Comparison of ENCODE assay signal across 8 mouse cellular contexts in the genomic region with DNA sequence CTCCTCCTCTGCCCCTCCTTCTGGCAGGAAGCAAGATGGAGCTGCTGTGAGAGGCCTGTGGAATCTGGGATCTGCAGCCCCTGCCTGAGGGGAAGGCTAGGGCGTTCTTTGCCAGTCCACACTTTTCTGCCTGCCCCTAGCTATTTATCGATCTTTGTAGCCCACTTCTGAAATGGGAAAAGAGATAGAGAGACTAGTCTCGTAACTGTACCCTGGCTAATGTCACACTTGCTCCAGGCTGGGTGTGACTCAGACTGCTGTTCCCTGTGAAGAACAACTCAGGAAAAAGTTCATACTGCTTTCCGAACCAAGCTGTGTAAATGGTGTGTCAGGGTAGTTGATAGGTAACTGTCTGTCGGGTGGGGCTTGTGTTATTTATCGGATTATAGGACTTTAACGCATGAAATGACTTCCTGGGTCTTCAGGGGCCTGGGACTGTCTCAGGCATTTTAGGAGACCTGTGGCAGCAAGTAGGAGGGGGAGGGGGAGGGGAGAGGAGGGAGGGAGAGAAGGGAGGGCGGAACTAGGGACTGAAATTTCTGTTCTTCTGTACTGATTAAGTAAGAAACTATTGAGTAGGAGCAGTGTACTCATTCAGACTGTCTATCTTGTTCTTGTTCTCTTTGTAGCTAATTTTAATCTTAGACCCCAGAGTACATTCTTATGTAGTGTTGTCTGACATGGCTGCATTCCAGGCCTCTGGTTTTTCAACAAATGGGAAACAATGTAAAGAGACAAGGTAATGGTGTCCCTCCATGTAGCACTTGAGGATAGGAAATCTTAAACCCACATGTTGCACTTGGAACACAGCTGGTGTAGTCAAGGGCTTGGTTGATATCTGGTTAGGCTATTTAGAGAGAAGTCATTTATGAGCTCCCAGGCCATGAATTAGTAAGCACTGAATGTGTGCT. TPM values are rescaled to one million over a fixed set of nuclear protein-coding genes. Genes with fewer than 3 reads are reported as not detected.
DNase-seq lines count a peak whose midpoint lies in the region; ATAC-seq and TF ChIP-seq lines count a peak whose summit lies in the region.

No protein-coding gene starts in this region.

- H3K27me3 ChIP-seq in hindbrain, embryonic 16.5 days (replicated peaks; ENCODE audit: control insufficient read depth, insufficient read depth, low read length) = no peaks in the 10 kb centered on the region
- no peaks in the 10 kb centered on the region for H3K27me3 ChIP-seq in liver, embryonic 16.5 days (ENCODE audit: control insufficient read depth, insufficient read depth, low read depth, low read length)

- ATAC-seq in hindbrain, embryonic 16.5 days = no peak
- no peak for ATAC-seq in liver, embryonic 16.5 days (ENCODE audit: low read depth)

- peak overlapping the region; percentile 86 for H3K9ac ChIP-seq in hindbrain, embryonic 16.5 days (ENCODE audit: low read depth, low read length)
- peak overlapping the region; percentile 92 for H3K9ac ChIP-seq in liver, embryonic 16.5 days (ENCODE audit: low read depth, low read length)

- H3K4me3 ChIP-seq in embryonic fibroblast, embryonic 13.5 days (ENCODE audit: insufficient read depth, low read length) = peak overlapping the region; percentile 76
- H3K4me3 ChIP-seq in hindbrain, embryonic 16.5 days (ENCODE audit: low read length) = peak overlapping the region; percentile 98
- peak overlapping the region; percentile 96 for H3K4me3 ChIP-seq in liver, embryonic 16.5 days (ENCODE audit: low read depth, low read length)

- H3K4me1 ChIP-seq in embryonic fibroblast, embryonic 13.5 days (ENCODE audit: control insufficient read depth, insufficient read depth, low read length) = peaks cover 5% of the 10 kb centered on the region
- H3K4me1 ChIP-seq in hindbrain, embryonic 16.5 days (ENCODE audit: control insufficient read depth, insufficient read depth, low read depth, low read length) = peaks cover 14% of the 10 kb centered on the region
- peaks cover 35% of the 10 kb centered on the region for H3K4me1 ChIP-seq in liver, embryonic 16.5 days (ENCODE audit: control insufficient read depth, low read depth, low read length)

- 34% methylated on average over 8 of the region's 8 CpGs for WGBS in hindbrain, embryonic 16.5 days
- WGBS in liver, embryonic 16.5 days (ENCODE audit: insufficient replicate concordance) = 11% methylated on average over 8 of the region's 8 CpGs

- TF ChIP-seq CTCF in embryonic fibroblast, embryonic 13.5 days (IDR thresholded peaks at IDR 0.05; ENCODE audit: borderline replicate concordance, insufficient read depth, low read length) = no peak

- no peaks in the 10 kb centered on the region for H3K36me3 ChIP-seq in hindbrain, embryonic 16.5 days (ENCODE audit: control insufficient read depth, insufficient read depth, low read length)
- H3K36me3 ChIP-seq in liver, embryonic 16.5 days (ENCODE audit: control insufficient read depth, insufficient read depth) = no peaks in the 10 kb centered on the region

- peak; percentile 17 to 24 for DNase-seq in lung, adult 18-20 months
- no peak for DNase-seq in lung, postnatal 25 days (ENCODE audit: low spot score)
- DNase-seq in retina, postnatal 1 day = peak; percentile 18
- no peak for DNase-seq in thymus, postnatal 0 days (ENCODE audit: low spot score)
- DNase-seq in urinary bladder, postnatal 14 days (ENCODE audit: low spot score) = no peak

- H3K27ac ChIP-seq in embryonic fibroblast, embryonic 13.5 days (ENCODE audit: insufficient read depth, low read length) = peak overlapping the region; percentile 85
- 0 out of 2 replicates have a peak overlapping the region, but pooled peaks have one; percentile 18 for H3K27ac ChIP-seq in hindbrain, embryonic 16.5 days (ENCODE audit: low read depth, low read length)
- peak overlapping the region; percentile 89 for H3K27ac ChIP-seq in liver, embryonic 16.5 days (ENCODE audit: low read length)

- H3K9me3 ChIP-seq in hindbrain, embryonic 16.5 days (ENCODE audit: control insufficient read depth, low read length) = no peaks in the 10 kb centered on the region
- no peaks in the 10 kb centered on the region for H3K9me3 ChIP-seq in liver, embryonic 16.5 days (replicated peaks; ENCODE audit: control insufficient read depth, low read length)

- H3K4me2 ChIP-seq in hindbrain, embryonic 16.5 days (ENCODE audit: low read length) = peak overlapping the region; percentile 79
- H3K4me2 ChIP-seq in liver, embryonic 16.5 days (ENCODE audit: low read depth, low read length) = peak overlapping the region; percentile 92

- no peak; the same call in 1 of the 2 replicates for TF ChIP-seq POLR2A in embryonic fibroblast, embryonic 13.5 days (IDR thresholded peaks at IDR 0.05; ENCODE audit: low read depth, low read length)

RNA-seq across cellular contexts. Expression of gene Vcl, which starts 1.5 kb away (rescaled TPM):
- polyA plus RNA-seq in embryonic fibroblast, embryonic 13.5 days (2011; ENCODE audit: insufficient read length, low read depth, missing spikeins) = 494 and 636 TPM in 2 replicates
- polyA plus RNA-seq in hindbrain, embryonic 16.5 days (2015; fragmentation: Nextera tagmentation; extraction: Ambion mirVana) = 14.8 and 20.6 TPM in 2 replicates
- polyA plus RNA-seq in liver, embryonic 16.5 days (2015; fragmentation: Nextera tagmentation; extraction: Ambion mirVana) = 18.8 and 19.9 TPM in 2 replicates
- polyA plus RNA-seq in thymus, postnatal 0 days (2015; fragmentation: Nextera tagmentation; extraction: Ambion mirVana) = 6.4 and 6.6 TPM in 2 replicates

Comparison
In these comparisons a context has a peak if more than half of its experiments do, and no peak if none do; other contexts are left out.
1. DNase-seq: peak in lung, adult 18-20 months (2 of 2) and retina, postnatal 1 day (single experiment); none in lung, postnatal 25 days (single experiment), thymus, postnatal 0 days (single experiment) and urinary bladder, postnatal 14 days (single experiment).
2. H3K27ac ChIP-seq: peak in every context shown above with its lines; median percentile 89 in liver, embryonic 16.5 days; 85 in embryonic fibroblast, embryonic 13.5 days; 18 in hindbrain, embryonic 16.5 days.
3. RNA of gene Vcl, which starts 1.5 kb away (polyA plus RNA-seq): 494 to 636 TPM in embryonic fibroblast, embryonic 13.5 days; 18.8 to 19.9 TPM in liver, embryonic 16.5 days, 14.8 to 20.6 TPM in hindbrain, embryonic 16.5 days and 6.4 to 6.6 TPM in thymus, postnatal 0 days; every median in the first group is over 10 times any median in the second.
4. Peak in every context shown above with its lines, with median percentiles within 50 percentile points of each other: H3K4me3 ChIP-seq.